12 mouse cellular contexts compared by ENCODE assay signal in the genomic region with DNA sequence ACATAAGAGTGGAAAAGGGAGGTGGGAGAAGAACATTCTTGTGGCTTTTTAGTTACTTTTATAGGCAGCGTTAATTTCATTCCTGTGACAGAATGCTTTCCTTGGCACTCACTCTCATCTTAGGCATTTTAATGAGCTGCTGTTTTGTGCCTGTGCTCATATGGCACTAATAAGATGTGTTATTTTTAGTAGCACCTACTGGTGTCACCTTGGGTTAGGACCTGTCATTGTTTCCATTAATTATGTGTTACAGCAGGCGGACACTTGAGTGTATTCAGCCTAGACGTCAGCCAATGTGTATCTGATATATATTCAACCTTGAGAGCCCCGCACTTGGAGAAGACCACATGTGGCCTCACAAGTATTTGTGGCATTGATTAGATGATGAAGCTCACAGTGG.
A peak's percentile ranks its signal among the peaks of the same experiment; 100 is the strongest.
DNase-seq lines count a peak whose midpoint lies in the region; ATAC-seq and TF ChIP-seq lines count a peak whose summit lies in the region.
"Had no signal": no experiment of that assay in that cellular context is flagged by ENCODE, and none has a peak within 500 bp of the region (broad histone marks: within the 10 kb centered on the region; RNA-seq: fewer than 3 reads in every experiment).

No protein-coding gene starts in this region.

- H3K4me2 ChIP-seq in heart, embryonic 16.5 days (ENCODE audit: low read depth, low read length), result peak overlapping the region; percentile 49; the same call in 1 of the 2 replicates
- no peak overlapping the region for H3K4me2 ChIP-seq in heart, embryonic 11.5 days
- peak overlapping the region; percentile 81; the same call in 1 of the 2 replicates for H3K4me2 ChIP-seq in CH12.LX (ENCODE audit: insufficient read depth, low read depth, poor library complexity, severe bottlenecking)
- H3K4me2 ChIP-seq in embryonic facial prominence, embryonic 14.5 days (ENCODE audit: low read depth, low read length), result peak overlapping the region; percentile 62
- peak overlapping the region; percentile 85 for H3K4me2 ChIP-seq in limb, embryonic 14.5 days (replicated peaks; ENCODE audit: low read depth, low read length, severe bottlenecking)

- no peak overlapping the region; the same call in 1 of the 2 replicates for H3K4me3 ChIP-seq in heart, embryonic 16.5 days (ENCODE audit: low read length)
- H3K4me3 ChIP-seq in heart, embryonic 11.5 days (ENCODE audit: low read depth, low read length), result no peak overlapping the region
- H3K4me3 ChIP-seq in CH12.LX (replicated peaks in 1 of 3; ENCODE audit: low read depth in 2 of 3, low read length in 2 of 3, poor library complexity in 1 of 3), result no peak overlapping the region
- H3K4me3 ChIP-seq in embryonic facial prominence, embryonic 14.5 days (ENCODE audit: low read depth, low read length), result no peak overlapping the region
- H3K4me3 ChIP-seq in limb, embryonic 14.5 days (replicated peaks; ENCODE audit: low read length), result peak overlapping the region; percentile 84
- H3K4me3 ChIP-seq: erythroblast, embryonic 14.5 days had no signal

- no peak for TF ChIP-seq POLR2A in CH12.LX (IDR thresholded peaks at IDR 0.05; ENCODE audit: low read depth, low read length)
- TF ChIP-seq POLR2A in limb, embryonic 14.5 days (IDR thresholded peaks at IDR 0.05; ENCODE audit: borderline replicate concordance, extremely low read depth, insufficient read depth, insufficient read length), result no peak

- H3K9me3 ChIP-seq in heart, embryonic 16.5 days (replicated peaks; ENCODE audit: control insufficient read depth, low read length), result no peaks in the 10 kb centered on the region
- H3K9me3 ChIP-seq in heart, embryonic 11.5 days (replicated peaks; ENCODE audit: control insufficient read depth, low read length), result no peaks in the 10 kb centered on the region
- H3K9me3 ChIP-seq in CH12.LX (replicated peaks; ENCODE audit: low read length), result no peaks in the 10 kb centered on the region
- no peaks in the 10 kb centered on the region for H3K9me3 ChIP-seq in embryonic facial prominence, embryonic 14.5 days (ENCODE audit: control insufficient read depth, low read length)
- H3K9me3 ChIP-seq in limb, embryonic 14.5 days (ENCODE audit: control insufficient read depth, low read length), result no peaks in the 10 kb centered on the region
- H3K9me3 ChIP-seq: G1E had no signal

- H3K27me3 ChIP-seq in heart, embryonic 16.5 days (ENCODE audit: control insufficient read depth, insufficient read depth, low read length), result no peaks in the 10 kb centered on the region
- H3K27me3 ChIP-seq in heart, embryonic 11.5 days (ENCODE audit: control insufficient read depth, insufficient read depth, low read length), result no peaks in the 10 kb centered on the region
- no peaks in the 10 kb centered on the region for H3K27me3 ChIP-seq in CH12.LX (replicated peaks)
- no peaks in the 10 kb centered on the region for H3K27me3 ChIP-seq in embryonic facial prominence, embryonic 14.5 days (replicated peaks; ENCODE audit: control insufficient read depth, insufficient read depth, low read length)
- H3K27me3 ChIP-seq in limb, embryonic 14.5 days (ENCODE audit: control insufficient read depth, insufficient read depth, low read length), result no peaks in the 10 kb centered on the region

- H3K79me2 ChIP-seq in CH12.LX (replicated peaks; ENCODE audit: control insufficient read depth, extremely low read depth, insufficient read depth, poor library complexity, severe bottlenecking), result peaks cover 2% of the 10 kb centered on the region

- no peak for ATAC-seq in heart, embryonic 16.5 days (replicated peaks; ENCODE audit: extremely low read depth, insufficient read depth, low FRiP score)
- no peak for ATAC-seq in heart, embryonic 11.5 days (replicated peaks; ENCODE audit: insufficient number of reproducible peaks, low FRiP score, low TSS enrichment)
- ATAC-seq in embryonic facial prominence, embryonic 14.5 days (ENCODE audit: low read depth), result no peak; the same call in 1 of the 2 replicates
- ATAC-seq in limb, embryonic 14.5 days (ENCODE audit: low FRiP score, low read depth), result no peak

- TF ChIP-seq EP300 in CH12.LX (IDR thresholded peaks at IDR 0.05; ENCODE audit: low read length), result 0 out of 2 replicates have a peak, but pooled peaks have one; percentile 15

- no peak overlapping the region; the same call in 1 of the 2 replicates for H3K9ac ChIP-seq in heart, embryonic 16.5 days (ENCODE audit: low read length)
- no peak overlapping the region for H3K9ac ChIP-seq in heart, embryonic 11.5 days (ENCODE audit: low read depth, low read length)
- H3K9ac ChIP-seq in CH12.LX (ENCODE audit: insufficient read depth, low read depth), result peak overlapping the region; percentile 10; the same call in 1 of the 2 replicates
- no peak overlapping the region for H3K9ac ChIP-seq in embryonic facial prominence, embryonic 14.5 days (ENCODE audit: low read depth, low read length)
- H3K9ac ChIP-seq in limb, embryonic 14.5 days (ENCODE audit: low read depth, low read length, severe bottlenecking), result peak overlapping the region; percentile 32; the same call in 1 of the 2 replicates

- 39% methylated on average over 4 of the region's 4 CpGs for WGBS in heart, embryonic 16.5 days
- WGBS in heart, embryonic 11.5 days (ENCODE audit: insufficient replicate concordance), result 58% methylated on average over 4 of the region's 4 CpGs
- WGBS in embryonic facial prominence, embryonic 14.5 days, result 40% methylated on average over 4 of the region's 4 CpGs
- 25% methylated on average over 4 of the region's 4 CpGs for WGBS in limb, embryonic 14.5 days

- dilution Hi-C loops in CH12.LX (cut with MboI; ENCODE audit: extremely low pct_ligation_motif_present, extremely low pct_unique_long_range_greater_than_20kb, low sequenced_read_pairs), result no loop called here

- no peak for TF ChIP-seq CTCF in CH12.LX (conservative IDR thresholded peaks at IDR 0.05 in 1 of 2, IDR thresholded peaks at IDR 0.05 in 1 of 2; ENCODE audit: low read depth in 2 of 2, low read length in 2 of 2)

- H3K27ac ChIP-seq in heart, embryonic 16.5 days (ENCODE audit: low read length), result peak overlapping the region; percentile 74
- H3K27ac ChIP-seq in heart, embryonic 11.5 days (ENCODE audit: low read depth, low read length), result no peak overlapping the region
- no peak overlapping the region for H3K27ac ChIP-seq in CH12.LX (ENCODE audit: insufficient read depth, low read depth)
- peak overlapping the region; percentile 61; the same call in 1 of the 2 replicates for H3K27ac ChIP-seq in embryonic facial prominence, embryonic 14.5 days (replicated peaks; ENCODE audit: low read depth, low read length)
- peak overlapping the region; percentile 86; the same call in 1 of the 2 replicates for H3K27ac ChIP-seq in limb, embryonic 14.5 days (replicated peaks; ENCODE audit: low read depth, low read length)

- TF ChIP-seq RAD21 in CH12.LX (IDR thresholded peaks at IDR 0.05; ENCODE audit: low read depth, low read length), result no peak

- peaks cover 75% of the 10 kb centered on the region for H3K4me1 ChIP-seq in heart, embryonic 16.5 days (ENCODE audit: control insufficient read depth, insufficient read depth, low read length)
- peaks cover 64% of the 10 kb centered on the region for H3K4me1 ChIP-seq in heart, embryonic 11.5 days (ENCODE audit: control insufficient read depth, insufficient read depth, low read length)
- peaks cover 25 to 73% of the 10 kb centered on the region in 2 experiments for H3K4me1 ChIP-seq in CH12.LX (ENCODE audit: control insufficient read depth in 1 of 2, insufficient read depth in 2 of 2)
- H3K4me1 ChIP-seq in embryonic facial prominence, embryonic 14.5 days (ENCODE audit: control insufficient read depth, insufficient read depth, low read length), result peaks cover 73% of the 10 kb centered on the region
- peaks cover 74% of the 10 kb centered on the region for H3K4me1 ChIP-seq in limb, embryonic 14.5 days (ENCODE audit: control insufficient read depth, insufficient read depth, low read length)

- in situ Hi-C loops in CH12.LX (cut with MboI; ENCODE audit: low pct_ligation_motif_present, low pct_unique_long_range_greater_than_20kb, low sequenced_read_pairs), result no loop called here

- no peak for DNase-seq in CH12.LX (ENCODE audit: extremely low read depth)
- no peak for DNase-seq in embryonic facial prominence, embryonic 14.5 days (ENCODE audit: low spot score)
- peak; percentile 80 for DNase-seq in limb, embryonic 14.5 days (ENCODE audit: low spot score)
- no peak for DNase-seq in embryo, embryonic 10.5 days (ENCODE audit: low spot score)
- DNase-seq in layer of hippocampus, adult 9-11 months, result no peak
- DNase-seq: adrenal gland, postnatal 14 days; cerebellum, adult 9-11 months; kidney, adult 11 months had no signal

- H3K36me3 ChIP-seq in heart, embryonic 16.5 days (ENCODE audit: control insufficient read depth, insufficient read depth), result no peaks in the 10 kb centered on the region
- peaks cover 2% of the 10 kb centered on the region; the same call in 1 of the 2 replicates for H3K36me3 ChIP-seq in heart, embryonic 11.5 days (ENCODE audit: control insufficient read depth, insufficient read depth, low read length)
- peaks cover 0 to 37% of the 10 kb centered on the region in 2 experiments for H3K36me3 ChIP-seq in CH12.LX (replicated peaks in 1 of 2; ENCODE audit: control insufficient read depth in 1 of 2, insufficient read depth in 1 of 2, low read length in 1 of 2)
- peaks cover 21% of the 10 kb centered on the region for H3K36me3 ChIP-seq in embryonic facial prominence, embryonic 14.5 days (ENCODE audit: control insufficient read depth, insufficient read depth, low read length)
- H3K36me3 ChIP-seq in limb, embryonic 14.5 days (ENCODE audit: control insufficient read depth, insufficient read depth, low read length), result peaks cover 46% of the 10 kb centered on the region

TF ChIP-seq in CH12.LX, 34 proteins besides CTCF, POLR2A, EP300 and RAD21:
- TF ChIP-seq MEF2A (IDR thresholded peaks at IDR 0.05; ENCODE audit: borderline replicate concordance, low read depth, low read length) (peak; percentile 55), BHLHE40 (IDR thresholded peaks at IDR 0.05; ENCODE audit: low read depth, low read length) (no peak), JUND (conservative IDR thresholded peaks at IDR 0.05; ENCODE audit: low read depth, low read length) (peak; percentile 53), MAX (IDR thresholded peaks at IDR 0.05; ENCODE audit: low read length) (no peak), ETS1 (conservative IDR thresholded peaks at IDR 0.05; ENCODE audit: low read depth, low read length) (0 out of 2 replicates have a peak, but pooled peaks have one; percentile 9), ZMIZ1 (IDR thresholded peaks at IDR 0.05; ENCODE audit: low read depth, low read length) (no peak), JUN (IDR thresholded peaks at IDR 0.05; ENCODE audit: insufficient read depth, low read depth, low read length) (peak; percentile 81), POLR2AphosphoS2 (IDR thresholded peaks at IDR 0.05; ENCODE audit: low read depth, low read length) (no peak), TCF12 (IDR thresholded peaks at IDR 0.05; ENCODE audit: low read depth, low read length) (peak; percentile 30; the same call in 1 of the 2 replicates), MYC (IDR thresholded peaks at IDR 0.05; ENCODE audit: low read depth, low read length) (0 out of 2 replicates have a peak, but pooled peaks have one; percentile 17), ZC3H11A (IDR thresholded peaks at IDR 0.05; ENCODE audit: low read depth, low read length) (no peak)

Comparison
In these comparisons a context has a peak if more than half of its experiments do, and no peak if none do; other contexts are left out.
1. H3K27ac ChIP-seq: peak in heart, embryonic 16.5 days (single experiment), embryonic facial prominence, embryonic 14.5 days (single experiment) and limb, embryonic 14.5 days (single experiment); none in heart, embryonic 11.5 days (single experiment) and CH12.LX (single experiment).
2. H3K9ac ChIP-seq: peak in CH12.LX (single experiment) and limb, embryonic 14.5 days (single experiment); none in heart, embryonic 16.5 days (single experiment), heart, embryonic 11.5 days (single experiment) and embryonic facial prominence, embryonic 14.5 days (single experiment).